Mouse (Mus musculus): ENCODE data around the gene Pheta2.
"Not testable (repeated sequence)": the region's sequence is repeated elsewhere in the genome, so short reads cannot be mapped to it uniquely, and the experiment has no call there.

The Pheta2 gene

DNA sequence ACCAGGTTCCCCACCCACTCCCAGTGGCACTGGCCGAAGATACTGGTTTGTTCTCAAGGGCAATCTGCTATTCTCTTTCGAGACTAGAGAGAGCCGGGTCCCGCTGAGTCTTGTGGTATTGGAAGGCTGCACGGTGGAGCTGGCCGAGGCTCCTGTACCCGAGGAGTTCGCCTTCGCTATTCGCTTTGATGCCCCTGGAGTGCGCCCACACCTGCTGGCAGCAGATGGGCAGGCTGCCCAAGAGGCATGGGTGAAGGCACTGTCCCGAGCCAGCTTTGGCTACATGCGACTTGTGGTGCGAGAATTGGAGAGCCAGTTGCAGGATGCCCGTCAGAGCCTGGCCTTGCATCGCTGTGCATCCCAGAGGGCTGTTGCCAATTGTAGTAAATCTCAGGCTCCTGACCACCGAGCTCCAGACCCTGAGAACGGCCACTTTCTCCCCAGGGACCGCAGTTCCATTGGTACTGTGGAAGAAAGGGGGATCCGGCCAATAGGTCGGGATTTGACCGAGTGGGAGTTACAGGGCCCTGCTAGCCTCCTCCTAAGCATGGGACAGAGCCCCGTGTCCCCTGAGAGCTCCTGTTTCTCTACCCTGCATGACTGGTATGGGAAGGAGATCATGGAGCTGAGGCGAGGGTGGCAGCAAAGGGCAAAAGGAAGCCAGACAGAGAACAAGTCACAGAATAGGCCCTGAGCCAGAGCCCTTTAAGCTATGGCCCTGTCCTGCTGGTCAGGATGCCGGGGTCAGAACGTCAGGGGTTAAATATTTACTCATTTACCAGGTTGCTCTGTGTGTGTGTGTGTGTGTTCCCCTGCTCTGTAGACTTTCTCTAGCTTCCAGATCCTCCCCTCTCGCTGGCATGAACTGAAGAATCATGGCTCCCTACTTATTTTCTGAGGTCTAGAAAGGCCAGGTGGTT is 4.9 kb downstream of the Pheta2 start:
- DNase-seq (ENCODE audit: low spot score in 2 of 2): no peak

DNA sequence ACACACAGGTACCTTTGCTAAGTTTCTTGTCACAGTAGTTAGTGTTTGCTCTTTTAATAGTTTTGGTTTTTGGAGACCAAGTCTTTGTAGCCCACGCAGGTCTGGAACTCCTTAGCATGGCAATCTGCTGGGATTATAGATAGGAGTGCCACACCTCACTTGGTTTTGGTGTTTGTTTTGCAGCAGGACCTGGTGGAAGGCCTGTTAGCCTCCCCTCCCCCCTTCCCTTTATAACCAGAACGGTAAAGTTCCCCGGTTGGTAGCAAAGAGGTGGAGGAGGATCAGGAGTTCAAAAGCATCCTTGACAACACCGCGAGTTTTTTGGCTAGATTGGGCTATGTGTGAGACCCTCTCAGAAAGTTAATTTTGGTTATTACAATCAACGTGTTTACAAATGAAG is 6.2 kb downstream of the Pheta2 start:
- DNase-seq (ENCODE audit: low spot score in 2 of 2): no peak

- peak; percentile 98 to 99 for DNase-seq (ENCODE audit: low spot score in 2 of 2)
Observed at GRCm38 (mm10) chr15:82345820-82346470, 7.2 kb downstream of the Pheta2 start.

GRCm38 (mm10) chr15:82346580-82347302 is 8.0 kb downstream of the Pheta2 start:
- DNase-seq (ENCODE audit: low spot score in 2 of 2): no peak

GRCm38 (mm10) chr15:82347303-82347676 is 8.5 kb downstream of the Pheta2 start:
- no peak for DNase-seq (ENCODE audit: low spot score in 2 of 2)

DNA sequence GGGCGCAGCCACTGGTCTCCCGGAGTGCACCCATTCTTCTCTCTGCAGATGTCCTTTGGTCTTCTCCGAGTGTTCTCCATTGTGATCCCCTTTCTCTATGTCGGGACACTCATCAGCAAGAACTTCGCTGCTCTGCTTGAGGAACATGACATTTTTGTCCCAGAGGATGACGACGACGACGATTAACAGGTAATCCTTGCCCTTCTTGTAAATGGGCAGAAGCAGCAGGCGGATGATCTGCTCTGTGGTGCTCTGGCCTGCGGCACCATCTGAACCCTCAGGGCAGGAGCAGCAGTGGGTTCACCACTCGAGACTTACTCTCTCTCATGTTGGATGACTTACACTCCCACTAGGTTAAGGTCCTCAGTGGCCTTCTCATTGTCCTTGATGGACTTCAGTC is 9.1 kb downstream of the Pheta2 start:
- no peak for DNase-seq (ENCODE audit: low spot score in 2 of 2)

- no peak for DNase-seq (ENCODE audit: low spot score in 2 of 2)
Observed at GRCm38 (mm10) chr15:82348258-82348998, 9.7 kb downstream of the Pheta2 start.

DNA sequence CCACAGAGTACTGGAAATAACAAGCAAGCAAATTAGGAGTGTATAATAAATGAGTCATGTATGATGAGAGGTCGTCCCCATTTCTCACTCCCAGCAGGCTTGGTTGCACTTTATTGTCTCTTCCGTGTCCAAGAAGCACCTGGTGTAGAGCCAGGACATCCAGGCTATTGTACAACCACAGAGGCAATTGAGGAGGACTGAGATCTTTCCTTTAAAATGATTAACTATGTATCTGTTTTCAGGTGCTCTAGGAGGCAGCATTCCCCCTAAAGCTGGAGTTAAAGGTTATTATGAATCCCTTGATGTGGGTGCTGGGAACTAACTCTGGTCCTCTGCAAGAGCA is 10.2 kb downstream of the Pheta2 start:
- no peak for DNase-seq (ENCODE audit: low spot score in 2 of 2)

- DNase-seq (ENCODE audit: low spot score in 2 of 2): no peak
Observed at GRCm38 (mm10) chr15:82350349-82350748, 11.6 kb downstream of the Pheta2 start.

DNA sequence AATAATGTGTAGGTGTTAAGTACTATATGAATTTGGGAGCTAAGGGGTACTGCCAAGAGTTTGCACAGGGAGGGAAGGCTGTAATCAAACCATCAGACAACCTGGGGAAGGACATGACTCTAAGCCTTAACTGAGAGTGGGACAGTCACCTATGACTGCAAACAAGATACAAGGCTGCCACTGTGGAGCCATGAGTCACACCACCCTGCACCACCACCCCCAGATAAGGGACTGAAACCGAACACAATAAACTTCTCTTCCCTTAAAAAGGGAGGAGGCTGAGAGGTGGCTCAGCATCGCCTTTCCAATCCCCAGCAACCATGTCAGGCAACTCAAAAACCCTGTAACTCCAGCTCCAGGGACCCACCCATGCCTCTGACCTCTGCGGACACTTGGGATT is 12.7 kb downstream of the Pheta2 start:
- no peak for DNase-seq (ENCODE audit: low spot score in 2 of 2)

- DNase-seq (ENCODE audit: low spot score in 2 of 2): no peak
Observed at GRCm38 (mm10) chr15:82353078-82353744, 14.5 kb downstream of the Pheta2 start.

GRCm38 (mm10) chr15:82353745-82354113 is 15.0 kb downstream of the Pheta2 start:
- DNase-seq (ENCODE audit: low spot score in 2 of 2): no peak

DNA sequence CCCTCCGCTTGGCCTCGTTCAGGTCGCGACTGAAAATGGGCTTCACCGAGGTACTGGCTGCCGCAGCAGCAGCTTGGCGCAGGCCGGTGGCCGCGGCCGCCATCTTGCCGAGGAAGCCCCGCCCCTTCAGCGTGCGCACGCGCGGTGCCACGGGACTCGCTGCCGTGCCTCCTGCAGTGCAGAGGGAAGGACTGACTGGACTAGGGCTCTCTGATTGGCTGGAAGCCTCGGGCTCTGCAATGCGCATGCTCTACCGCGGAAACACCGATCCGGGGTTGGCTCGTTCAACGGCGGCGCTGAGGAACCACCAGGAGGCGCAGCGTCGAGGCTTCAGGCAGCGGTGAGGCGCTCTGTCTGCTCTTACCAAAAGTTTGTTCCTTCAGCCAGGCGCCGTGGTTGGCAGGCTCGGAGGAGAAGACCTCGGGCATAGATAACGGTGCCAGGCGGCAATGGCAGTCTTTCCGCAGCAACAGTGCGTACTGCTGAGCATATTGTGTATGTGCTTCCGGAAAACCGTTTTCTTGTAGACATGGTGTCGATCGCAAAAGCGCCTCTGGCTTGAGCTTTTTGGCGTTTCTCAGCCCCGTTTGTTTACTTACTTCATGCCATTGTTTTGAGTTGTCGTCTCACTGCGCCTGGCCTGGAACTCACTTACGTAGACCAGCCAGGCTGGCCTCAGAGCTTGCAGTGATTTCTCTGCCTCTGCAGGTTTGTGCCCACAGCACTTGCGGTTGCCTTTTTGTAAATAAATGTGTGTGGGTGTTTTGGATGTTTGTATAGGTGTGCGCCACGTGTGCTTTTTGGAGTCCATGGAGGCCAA is 15.6 kb downstream of the Pheta2 start, which contains the start of gene Ndufa6:
Gene Ndufa6, minus strand, starts transcription at position 197 of the 820 bp plus-strand sequence.
- DNase-seq (ENCODE audit: low spot score in 2 of 2): peak; percentile 97

DNA sequence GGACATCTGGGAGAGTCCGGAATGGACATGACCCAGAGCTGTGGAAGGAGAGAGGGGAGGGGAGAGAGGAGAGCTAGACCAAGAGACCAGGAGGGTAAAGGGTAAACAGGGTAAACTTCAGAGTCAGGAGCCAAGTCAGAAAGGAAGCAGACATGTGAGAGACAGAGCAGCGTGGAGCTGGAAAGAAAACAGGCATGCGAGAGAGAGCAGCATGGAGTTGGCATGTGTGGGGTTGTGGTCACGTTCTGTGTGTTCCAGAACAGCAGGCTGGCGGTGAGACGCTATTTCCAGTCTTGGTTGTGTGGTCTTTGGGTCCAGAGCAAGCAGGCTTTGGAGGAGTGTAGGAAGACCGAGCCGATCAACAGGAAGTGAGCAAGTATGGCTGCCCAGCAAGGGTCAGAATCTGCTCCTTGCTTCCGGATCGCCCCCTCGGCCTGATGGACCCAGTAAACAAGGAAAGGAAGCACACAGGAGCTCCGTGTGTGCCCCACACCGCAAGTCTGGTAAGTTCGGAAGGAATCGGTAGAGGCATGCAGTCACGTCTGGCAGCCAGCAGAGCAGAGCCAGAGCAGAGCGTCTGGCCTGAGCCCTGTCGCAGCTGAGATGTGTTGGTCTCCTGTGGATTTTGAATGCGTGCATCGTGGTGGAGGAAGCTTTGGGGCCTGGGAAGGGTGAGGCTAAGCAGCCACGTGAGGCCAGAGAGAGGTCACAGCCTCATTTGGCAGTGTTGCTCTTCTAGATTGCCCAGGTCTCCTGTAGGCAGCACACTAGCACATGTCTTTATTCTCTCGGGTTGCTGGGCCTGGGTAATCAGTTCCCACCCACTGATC is 19.9 kb downstream of the Pheta2 start:
- no peak for DNase-seq (ENCODE audit: low spot score in 2 of 2)

- DNase-seq (ENCODE audit: low spot score in 2 of 2): no peak
Observed at GRCm38 (mm10) chr15:82361459-82362018, 22.8 kb downstream of the Pheta2 start.

GRCm38 (mm10) chr15:82362234-82362633 is 23.5 kb downstream of the Pheta2 start:
- no peak for DNase-seq (ENCODE audit: low spot score in 2 of 2)

GRCm38 (mm10) chr15:82363801-82364200 is 25.1 kb downstream of the Pheta2 start:
- not testable (repeated sequence) for DNase-seq (ENCODE audit: low spot score in 2 of 2)

GRCm38 (mm10) chr15:82364561-82364960 is 25.8 kb downstream of the Pheta2 start:
- DNase-seq (ENCODE audit: low spot score in 2 of 2): not testable (repeated sequence)

DNA sequence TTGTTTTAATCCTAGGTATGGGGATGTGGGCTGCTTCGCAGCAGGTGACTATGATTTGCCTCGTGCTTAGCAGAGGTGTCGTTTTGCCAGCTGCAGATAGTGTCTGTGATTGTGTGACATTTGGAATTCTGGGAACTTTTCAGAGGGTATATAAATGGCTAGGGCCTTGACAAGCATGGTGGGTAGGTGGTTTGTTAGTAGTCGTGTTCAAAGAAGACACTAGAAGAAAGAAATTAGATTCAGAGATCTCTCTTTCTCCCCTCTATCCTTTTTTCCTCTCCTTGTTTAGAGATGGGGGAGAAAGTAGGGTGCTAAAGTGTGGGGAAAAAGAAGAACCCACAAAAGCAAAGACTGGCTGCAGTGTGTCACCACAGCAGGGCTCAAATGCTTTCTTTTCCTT is 29.4 kb downstream of the Pheta2 start:
- DNase-seq (ENCODE audit: low spot score in 2 of 2): no peak
